Mouse (Mus musculus): ENCODE measurements around the gene Sema4d.

DNA sequence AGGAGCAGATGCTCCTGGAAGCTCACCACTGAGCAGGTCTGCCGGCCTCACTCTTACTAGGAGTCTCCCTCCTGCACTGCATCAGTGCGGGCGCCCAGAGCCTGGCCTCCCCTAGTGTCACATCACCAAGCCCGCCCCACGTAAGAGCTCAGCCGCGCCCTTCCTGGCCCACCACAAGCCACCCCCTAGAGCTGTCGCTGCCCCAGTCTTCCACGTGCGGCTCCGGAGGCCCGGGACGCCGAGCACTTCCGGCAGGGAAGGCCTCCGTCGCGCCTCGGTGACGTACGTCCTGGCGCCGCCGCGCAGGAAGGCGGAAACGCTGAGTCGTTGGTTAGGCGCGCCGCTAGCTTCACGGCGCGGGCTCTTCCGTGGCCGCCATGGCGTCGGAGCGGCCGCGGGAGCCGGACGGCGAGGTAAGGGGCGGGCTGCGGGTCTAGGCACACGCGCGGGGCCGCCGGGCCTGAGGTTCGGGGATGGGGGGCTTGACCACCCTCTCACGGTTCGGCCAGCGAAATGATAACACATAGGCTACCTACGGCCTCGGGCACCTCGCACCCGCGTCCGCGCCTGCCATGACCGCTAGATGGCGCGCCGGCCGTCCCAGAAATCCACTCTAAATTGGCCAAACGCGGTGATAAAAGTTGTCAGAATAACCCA, 142.0 kb downstream of the Sema4d start, which contains the start of gene Secisbp2:
- TF ChIP-seq CTCF (IDR thresholded peaks at IDR 0.05 in 2 of 3, conservative IDR thresholded peaks at IDR 0.05 in 1 of 3; ENCODE audit: control insufficient read depth in 1 of 3, insufficient read depth in 1 of 3, low read depth in 2 of 3, low read length in 3 of 3, poor library complexity in 1 of 3, severe bottlenecking in 1 of 3) (peak; percentile 74 to 93 (median 85); a peak in 5 of 6 replicates), CHD2 (IDR thresholded peaks at IDR 0.05; ENCODE audit: low read length) (no peak), E2F4 (IDR thresholded peaks at IDR 0.05; ENCODE audit: borderline replicate concordance, low read depth, low read length) (0 out of 2 replicates have a peak, but pooled peaks have one; percentile 21)
